Mouse (Mus musculus): ENCODE results near the gene Sectm1b.

Gene Sectm1b

DNA sequence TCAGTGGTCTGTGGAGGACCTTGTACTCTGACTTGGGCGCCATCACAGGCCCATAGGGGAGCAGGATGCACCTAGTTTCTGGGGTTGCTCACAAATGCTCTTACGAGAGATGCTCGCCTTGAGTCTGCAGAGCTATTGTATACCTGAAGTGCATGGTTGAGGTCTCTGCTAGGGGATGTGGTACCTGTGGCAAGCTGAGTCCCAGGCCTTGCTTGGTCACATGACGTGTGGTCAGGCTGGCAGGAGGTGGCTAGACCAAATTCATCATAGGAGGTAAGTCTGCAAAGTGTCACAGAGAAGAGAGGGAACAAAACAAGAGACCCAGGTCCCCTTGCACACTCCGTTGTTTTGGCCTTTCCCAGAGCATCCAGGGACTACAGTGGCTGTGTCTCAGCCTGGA is 43.9 kb downstream of the Sectm1b start:
- no peak for DNase-seq

- peak; percentile 55 to 58 for DNase-seq
These were observed 45.7 kb downstream of the Sectm1b start for GRCm38 (mm10) chr11:121017703-121018102.

DNA sequence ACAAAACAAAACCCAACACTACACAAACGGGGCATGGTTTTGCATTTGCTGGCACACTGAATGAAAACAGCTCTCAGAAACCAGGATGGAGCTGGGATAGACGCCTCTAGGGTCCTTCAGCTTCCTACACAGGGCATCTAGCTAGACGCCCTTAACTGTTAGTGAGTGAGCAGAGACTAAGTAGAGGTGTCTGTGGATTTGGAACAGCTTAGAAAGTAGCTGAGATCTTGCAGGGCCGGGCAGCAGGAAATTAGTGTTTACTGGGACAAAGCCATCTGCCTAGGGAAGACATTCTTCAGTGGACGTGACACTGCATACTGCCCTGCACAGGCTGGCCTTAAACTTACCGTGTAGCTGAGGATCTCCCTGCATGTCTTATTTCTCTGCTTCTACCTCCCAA is 47.9 kb downstream of the Sectm1b start:
- DNase-seq, result no peak

GRCm38 (mm10) chr11:121014896-121015300 is 48.5 kb downstream of the Sectm1b start:
- no peak for DNase-seq

- DNase-seq, result no peak
These were observed 49.7 kb downstream of the Sectm1b start for GRCm38 (mm10) chr11:121013656-121014055.

DNA sequence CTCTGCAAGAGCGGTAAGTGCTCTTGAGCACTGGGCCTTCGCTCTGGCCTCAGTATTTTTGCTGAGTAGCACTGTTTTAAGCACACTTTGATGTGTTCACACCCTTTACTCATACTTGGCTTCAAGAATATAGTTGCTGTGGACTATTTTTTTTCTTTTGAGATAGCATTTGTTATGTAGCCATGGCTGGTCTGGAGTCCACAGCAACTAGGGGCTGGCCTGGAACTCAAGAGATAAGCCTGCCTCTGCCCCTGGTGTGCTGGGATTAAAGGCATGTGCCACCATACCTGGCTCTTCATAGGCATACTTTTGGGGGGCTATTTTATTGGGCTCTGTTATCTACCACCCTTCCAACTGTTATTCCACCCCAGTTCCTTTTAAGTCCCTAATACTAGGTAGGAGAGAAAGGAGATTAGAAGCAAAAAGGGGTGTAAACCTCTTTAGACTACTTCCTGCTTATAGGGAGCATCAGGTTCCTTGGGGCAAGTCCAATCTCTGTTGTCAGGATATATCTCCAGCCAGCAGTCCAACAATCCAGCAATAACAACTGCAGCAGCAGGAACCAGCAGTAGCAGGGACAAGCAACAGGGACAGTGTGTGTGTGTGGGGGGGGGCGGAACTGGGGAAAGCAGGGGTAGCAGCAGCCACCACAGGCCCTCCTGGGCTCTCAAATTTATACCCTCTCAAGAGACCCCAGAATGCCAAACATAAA is 53.2 kb downstream of the Sectm1b start:
- no peak for DNase-seq

- no peak for DNase-seq
These were observed 57.2 kb downstream of the Sectm1b start for GRCm38 (mm10) chr11:121006184-121006583.

DNA sequence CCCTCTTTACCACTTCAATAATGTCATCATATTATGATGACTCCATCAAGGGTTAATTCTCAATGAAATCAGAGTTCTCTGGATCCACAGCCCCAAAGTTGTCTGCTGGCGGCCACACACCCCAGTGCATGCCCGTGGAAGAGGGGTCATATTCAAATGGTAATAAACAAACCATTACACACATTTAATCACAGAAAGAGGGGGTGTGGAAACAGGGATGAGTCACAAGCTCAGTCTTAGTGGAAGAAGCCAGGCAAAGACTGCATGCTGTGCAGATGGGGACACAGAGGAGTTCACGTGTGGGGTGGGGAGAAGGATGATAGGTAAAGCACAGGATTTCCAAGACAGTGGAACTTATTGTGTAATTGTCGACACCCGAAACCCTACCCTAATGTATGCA is 59.1 kb downstream of the Sectm1b start:
- no peak for DNase-seq
